Mouse (Mus musculus): ENCODE measurements around the gene Cpa2.

Gene Cpa2

GRCm38 (mm10) chr6:30576477-30577203 lies 35.3 kb downstream of the Cpa2 start:
- no peak for DNase-seq (ENCODE audit: low spot score in 2 of 2)

DNA sequence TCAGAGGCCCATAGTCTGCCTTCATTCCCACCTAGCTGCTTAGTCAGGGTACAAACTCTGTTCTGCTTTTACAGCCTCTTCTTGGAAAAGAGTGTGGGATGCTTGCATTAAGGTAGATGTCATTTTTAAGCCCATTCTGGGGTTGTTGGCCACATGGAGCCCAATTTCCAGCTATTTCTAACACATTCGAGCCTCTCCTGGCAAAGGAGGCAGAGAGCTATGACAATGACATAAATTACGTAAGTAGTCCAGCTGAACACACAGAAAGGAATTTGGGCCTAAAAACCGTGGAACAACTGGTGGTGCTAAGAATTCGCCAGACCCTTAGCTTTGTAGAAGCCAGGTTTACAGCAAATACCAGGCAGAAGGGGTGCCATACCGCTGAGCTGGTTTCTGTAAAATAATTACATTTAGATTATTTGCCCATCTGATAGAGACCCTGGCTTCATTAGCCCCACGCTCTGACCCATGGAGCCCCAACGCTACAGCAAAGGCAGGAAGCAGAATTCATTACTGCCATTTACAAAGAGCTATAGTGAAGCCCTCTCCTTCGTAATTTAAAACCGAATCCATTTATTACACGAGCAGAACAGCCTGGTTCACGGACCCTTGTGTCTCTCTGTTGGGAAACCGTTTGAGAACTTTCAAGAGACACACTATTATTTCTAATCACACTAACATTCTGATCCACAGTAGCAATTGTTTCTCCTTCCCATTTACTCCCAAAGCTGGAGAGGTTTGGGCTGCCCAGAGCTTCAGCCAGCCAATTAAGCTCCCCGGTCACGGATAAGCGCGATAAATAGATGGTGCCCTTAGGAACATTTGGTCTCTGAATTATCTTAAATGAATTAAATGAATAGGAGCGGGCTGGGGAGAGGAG lies 38.8 kb downstream of the Cpa2 start:
- no peak for DNase-seq (ENCODE audit: low spot score in 2 of 2)

DNA sequence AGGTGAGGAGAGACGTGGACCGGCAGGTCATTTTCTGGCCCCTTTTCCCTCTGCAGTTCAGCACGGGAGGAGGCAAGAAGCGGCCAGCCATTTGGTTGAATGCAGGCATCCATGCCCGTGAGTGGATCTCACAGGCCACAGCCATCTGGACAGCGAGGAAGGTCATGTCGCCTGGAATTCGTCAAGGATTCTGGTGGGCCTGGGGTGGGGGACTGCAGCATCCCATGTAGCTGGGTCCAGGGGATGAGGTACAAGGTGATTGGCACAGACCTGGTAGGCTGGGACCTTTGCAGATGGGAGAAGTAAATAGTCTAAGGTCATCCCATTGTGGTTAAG lies 39.4 kb downstream of the Cpa2 start:
- no peak for DNase-seq (ENCODE audit: low spot score in 2 of 2)

- DNase-seq (ENCODE audit: low spot score in 2 of 2): no peak
Measured at GRCm38 (mm10) chr6:30586886-30587442, 45.6 kb downstream of the Cpa2 start.

DNA sequence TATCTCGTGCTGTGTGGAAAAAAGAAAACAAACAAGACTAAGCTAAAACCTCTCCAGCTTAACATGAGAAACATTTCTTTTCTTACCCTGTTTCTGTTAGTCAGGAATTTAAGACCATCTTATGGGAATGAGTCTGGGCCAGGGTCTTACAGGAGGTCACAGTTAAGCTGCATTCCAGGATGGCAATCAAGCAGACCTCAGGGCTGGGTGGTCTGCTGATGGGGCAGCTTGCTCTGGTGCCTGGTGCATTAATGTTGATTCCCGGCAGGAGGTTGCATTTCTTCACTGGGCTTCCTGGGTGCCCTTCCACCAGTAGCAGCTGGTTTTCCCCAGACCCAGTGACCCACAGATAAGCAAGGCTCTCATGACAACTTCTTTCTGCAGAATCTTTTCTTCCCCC lies 48.4 kb downstream of the Cpa2 start:
- no peak for DNase-seq (ENCODE audit: low spot score in 2 of 2)

DNA sequence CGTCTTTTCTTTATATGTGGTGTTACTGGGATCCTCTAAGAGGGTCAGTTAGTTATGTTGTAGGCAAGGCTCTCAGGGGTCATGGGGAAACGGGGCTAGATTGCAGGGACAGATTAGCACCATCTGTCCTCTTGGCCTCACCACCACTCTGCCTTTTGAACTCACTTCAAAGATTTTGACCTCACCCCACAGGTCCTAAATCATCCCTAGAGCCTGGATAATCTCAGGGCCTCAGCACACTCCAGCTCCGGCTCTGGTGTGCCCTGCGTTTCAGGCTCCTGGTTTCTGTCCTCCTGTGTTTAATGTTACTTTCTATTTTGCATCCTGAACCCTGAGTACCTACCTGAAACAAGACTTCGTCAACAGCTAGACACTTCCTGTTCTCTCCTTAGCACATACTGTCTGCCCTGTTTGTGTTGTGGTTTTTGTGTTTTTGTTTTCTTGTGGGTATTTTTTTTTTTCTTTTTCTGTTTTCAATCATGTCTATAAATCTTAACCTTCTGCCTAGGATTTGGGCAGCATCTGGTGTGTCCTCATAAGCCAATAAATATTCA lies 50.5 kb downstream of the Cpa2 start:
- no peak for DNase-seq (ENCODE audit: low spot score in 2 of 2)

- DNase-seq (ENCODE audit: low spot score in 2 of 2): no peak
Measured at GRCm38 (mm10) chr6:30592417-30592974, 51.1 kb downstream of the Cpa2 start.

GRCm38 (mm10) chr6:30594364-30594763 lies 53.0 kb downstream of the Cpa2 start:
- no peak for DNase-seq (ENCODE audit: low spot score in 2 of 2)

GRCm38 (mm10) chr6:30596230-30596898 lies 55.0 kb downstream of the Cpa2 start:
- no peak for DNase-seq (ENCODE audit: low spot score in 2 of 2)

DNA sequence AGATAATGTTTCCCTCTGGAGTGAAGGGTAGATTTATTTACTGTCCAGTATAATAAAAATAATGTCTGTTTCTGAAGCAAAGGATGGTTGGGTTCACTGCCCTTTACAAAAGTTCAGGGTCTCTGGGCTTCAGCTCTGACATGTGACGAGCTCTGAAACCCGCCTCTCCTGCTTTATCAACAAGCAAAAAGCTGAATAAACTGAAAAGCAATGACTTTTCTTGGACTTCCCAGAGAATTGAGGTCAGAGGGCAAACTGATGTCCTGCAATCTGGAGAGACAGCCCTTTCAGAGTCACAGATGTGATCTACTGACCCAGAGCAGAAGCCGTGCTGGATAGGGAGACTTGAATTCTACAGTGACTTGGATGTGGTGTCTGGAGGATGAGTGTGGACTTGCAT lies 58.7 kb downstream of the Cpa2 start:
- DNase-seq (ENCODE audit: low spot score in 2 of 2): no peak

GRCm38 (mm10) chr6:30600995-30601394 lies 59.6 kb downstream of the Cpa2 start:
- no peak for DNase-seq (ENCODE audit: low spot score in 2 of 2)

DNA sequence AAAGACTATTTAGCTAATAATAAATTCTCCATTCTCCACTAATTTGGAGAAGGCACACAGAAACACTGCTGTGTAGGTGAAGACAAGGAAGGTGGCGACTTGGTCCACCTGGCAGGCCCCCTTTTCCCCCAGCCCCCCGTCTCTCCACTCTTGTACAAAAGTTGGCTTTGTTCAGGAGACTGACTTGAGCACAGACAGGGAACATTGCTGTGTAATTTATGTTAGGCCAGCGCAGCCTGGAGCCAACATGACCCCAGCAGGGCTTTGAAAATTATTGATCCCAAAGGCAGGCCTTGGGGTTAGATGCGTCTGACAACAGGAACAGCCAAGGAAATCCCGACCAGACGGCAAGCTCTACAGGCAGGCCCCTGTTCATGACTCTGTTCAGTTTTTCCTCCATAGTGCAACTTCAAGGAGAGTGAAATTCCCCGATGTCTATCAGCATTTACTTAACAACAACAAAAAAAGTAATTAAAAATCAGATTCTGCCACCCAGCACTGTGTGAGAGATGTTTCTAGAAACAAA lies 63.0 kb downstream of the Cpa2 start:
- DNase-seq (ENCODE audit: low spot score in 2 of 2): no peak

- DNase-seq (ENCODE audit: low spot score in 2 of 2): no peak
Measured at GRCm38 (mm10) chr6:30605111-30605510, 63.7 kb downstream of the Cpa2 start.

GRCm38 (mm10) chr6:30605672-30606071 lies 64.3 kb downstream of the Cpa2 start:
- no peak for DNase-seq (ENCODE audit: low spot score in 2 of 2)

- peak in 1 of 2 experiments; percentile 8 for DNase-seq (ENCODE audit: low spot score in 2 of 2)
Measured at GRCm38 (mm10) chr6:30610710-30611109, 69.3 kb downstream of the Cpa2 start, which contains the start of gene Cpa5. Gene Cpa5 (plus strand): TSS chr6:30611010.

DNA sequence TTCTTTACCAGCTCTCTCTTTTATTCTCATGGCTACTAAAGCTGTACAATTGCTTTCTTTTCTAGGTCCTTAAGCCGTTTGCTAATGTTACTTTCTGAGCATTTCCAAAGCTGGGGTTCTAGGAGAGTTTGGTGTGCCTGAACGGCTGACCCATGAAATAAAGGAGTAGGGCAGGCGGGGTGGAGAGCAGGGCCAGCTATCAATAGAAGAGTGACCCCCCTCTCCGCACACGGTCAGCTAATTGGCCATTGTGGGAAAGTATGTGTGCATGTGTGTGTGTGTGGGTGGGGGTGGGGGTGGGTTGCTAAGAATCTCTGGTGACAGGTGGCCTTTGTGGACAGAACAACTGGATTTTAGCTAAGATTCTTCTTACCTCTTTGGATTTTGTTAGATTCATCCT lies 69.8 kb downstream of the Cpa2 start:
- peak in 1 of 2 experiments; percentile 3 for DNase-seq (ENCODE audit: low spot score in 2 of 2)
